Mouse (Mus musculus): ENCODE data around the gene Gm37240. TPM values are rescaled to one million over a fixed set of nuclear protein-coding genes. Genes with fewer than 3 reads are reported as not detected.

Gene Gm37240
- polyA plus RNA-seq, 2 experiments from 2014 or later = 2.9 to 4.3 TPM

DNA sequence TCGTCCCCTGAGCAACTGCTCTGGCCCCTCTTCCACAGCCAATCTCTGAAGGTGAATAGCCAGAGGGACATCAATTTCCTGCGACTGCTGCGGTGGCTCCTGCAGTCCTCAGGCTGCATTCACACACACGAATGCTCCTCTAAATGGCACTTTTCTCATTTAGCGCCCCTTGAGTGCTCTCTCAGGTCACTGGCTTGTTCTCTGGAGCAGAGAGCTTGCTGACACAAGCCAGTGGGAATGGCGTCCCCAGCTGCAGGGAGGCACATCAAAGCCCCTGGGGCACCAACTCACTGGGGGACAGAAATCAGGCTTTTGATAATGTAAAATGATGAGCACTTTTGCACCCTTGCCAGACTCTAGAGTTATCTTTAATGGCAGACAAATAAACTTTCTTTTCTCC is 654.5 kb downstream of the Gm37240 start:
- ATAC-seq = no peak

DNA sequence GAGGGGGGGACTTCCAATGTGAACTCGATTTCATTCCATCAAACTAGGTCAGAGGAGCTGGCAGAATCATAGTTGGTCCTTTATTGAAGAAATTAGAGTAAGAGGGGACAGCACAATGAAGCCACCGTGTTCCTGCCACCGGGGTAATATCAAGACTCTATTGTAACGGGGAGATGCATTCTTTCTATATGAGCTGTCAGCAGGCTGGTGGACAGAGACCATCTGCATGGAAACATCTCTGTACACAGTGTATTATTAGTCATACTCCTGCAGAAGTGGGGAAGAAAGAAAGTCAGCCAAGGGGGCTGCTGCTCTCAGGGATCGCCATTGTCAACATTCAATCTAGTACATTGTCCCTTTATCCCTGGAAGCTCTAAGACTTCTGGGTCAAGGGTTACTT is 665.3 kb downstream of the Gm37240 start:
- ATAC-seq = no peak

DNA sequence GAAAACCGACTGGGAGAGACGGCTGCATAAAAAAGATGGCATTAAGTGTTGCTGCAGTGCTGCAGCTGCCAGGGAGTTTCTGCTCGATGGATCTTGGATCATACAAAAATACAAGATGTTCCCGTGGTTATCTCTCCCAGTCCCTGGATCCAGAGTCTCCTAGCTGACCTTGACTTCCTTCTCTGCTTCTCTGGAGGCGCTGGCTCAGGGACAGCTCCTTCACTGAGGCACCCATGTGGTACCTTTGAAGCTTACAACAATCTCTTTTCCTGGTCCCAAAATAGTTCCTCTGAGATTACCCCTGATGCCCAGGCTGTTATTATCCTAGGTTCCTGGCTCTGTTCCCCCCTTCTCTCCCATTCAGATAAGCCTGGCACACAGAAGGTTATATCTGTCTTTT is 672.4 kb downstream of the Gm37240 start:
- ATAC-seq = no peak

DNA sequence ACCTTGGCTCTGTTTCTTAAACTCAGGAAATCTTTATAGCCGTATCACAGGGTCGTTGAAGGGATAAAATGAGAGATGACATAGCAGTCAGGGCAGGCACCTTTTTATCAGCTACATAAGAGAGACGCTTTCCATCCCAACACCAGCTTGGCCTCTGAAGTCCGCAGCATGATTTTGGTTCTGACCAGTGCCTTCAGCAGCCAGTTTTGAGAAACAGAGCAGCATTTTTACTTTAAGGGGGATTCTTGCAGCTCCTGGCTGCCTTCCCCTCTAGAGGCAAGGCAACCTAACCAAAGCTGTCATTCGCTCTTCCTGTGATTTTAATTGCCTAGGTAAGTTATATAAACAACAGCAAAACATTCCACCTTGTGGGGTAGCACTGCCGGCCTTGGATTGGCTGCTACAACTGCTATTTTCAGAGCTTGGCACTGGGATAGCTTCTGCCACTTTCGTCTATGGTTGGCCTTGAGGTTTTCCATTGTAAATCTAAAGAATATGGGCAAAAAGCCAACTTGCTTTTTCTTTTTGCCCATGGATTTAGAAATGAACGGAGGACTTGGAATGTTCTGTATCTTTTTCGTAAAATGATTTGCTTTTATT is 674.5 kb downstream of the Gm37240 start:
- no peak for ATAC-seq

DNA sequence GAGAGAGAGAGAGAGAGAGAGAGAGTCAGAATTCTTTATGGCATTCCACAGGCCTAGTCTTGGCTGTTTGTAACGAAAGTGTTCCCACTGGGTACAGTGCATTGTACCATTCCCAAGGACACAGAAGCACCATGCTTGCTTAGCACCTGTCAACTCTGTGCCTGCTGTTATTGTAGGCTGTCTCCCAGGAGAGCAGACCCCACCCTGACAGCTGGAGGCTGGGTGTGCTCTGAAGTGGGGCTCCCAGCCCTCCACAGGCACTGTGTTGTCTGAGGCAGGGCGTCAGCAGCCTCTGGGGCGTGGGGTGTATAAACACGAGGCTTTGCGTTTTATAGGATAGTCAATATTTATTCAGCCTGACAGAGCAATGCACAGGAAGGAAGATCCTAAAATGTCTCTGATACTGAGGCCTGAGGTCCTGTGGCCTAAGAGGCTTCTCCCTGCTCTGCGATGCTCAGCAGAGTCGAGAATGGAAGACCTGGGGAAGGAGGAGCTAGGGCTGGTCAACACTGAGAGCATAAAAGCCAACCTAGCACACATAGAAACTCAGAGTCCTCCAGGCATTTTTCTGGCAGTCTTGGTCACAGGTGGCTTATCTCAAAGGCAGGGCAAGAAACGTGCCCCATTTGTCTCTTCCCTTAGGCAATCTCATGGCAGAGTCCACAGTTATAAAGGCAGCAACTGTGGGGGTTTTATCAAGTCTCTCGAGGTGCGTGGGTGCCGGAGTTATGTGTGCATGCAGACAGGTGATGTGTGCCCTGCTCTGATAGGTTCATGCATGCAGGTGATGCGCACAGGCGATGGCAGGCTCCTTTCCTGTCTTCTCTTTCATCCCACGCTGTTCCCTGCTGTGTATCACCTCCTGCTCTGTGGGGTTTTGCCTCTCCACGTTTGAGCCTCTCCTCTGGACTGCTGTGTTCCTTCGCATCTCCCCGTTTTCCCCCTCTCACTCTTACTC is 677.2 kb downstream of the Gm37240 start:
- ATAC-seq = no peak

DNA sequence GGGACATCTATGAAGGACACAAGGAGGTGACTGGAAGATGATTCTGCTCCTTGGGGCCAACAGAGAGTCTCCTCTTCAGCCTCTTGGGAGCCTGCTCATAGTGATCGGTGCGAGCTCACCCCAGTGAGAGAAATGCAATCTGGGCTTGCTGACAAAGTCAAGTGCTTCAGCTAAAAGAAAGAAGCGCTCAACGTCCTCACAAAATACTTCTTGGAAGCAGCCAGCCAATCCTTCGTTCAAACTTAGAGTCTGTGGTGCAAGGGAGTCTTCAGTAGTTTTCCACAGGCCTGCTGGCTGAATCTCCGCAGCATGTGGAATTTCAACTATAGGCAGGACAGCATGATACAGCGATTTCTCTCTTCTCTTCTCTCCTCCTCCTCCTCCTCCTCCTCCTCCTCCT is 680.8 kb downstream of the Gm37240 start:
- no peak for ATAC-seq

DNA sequence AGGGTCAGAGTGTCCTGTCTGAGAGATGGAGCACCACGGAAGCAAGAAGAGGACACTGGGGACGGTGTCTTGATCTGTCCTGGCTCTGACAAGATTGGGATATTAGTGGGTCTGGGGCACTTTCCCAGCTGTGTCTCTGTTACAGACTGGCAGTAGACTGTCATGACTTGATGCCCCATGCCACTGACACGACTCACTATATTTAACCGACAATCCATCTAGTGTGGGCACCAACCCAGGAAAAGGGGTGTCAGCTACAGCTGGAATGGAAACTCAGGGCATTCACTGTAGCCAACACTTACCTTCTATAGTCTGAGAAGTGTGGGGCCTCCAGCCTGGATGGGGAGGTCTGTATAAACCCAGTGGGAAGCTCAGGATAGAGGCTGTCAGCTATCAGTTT is 681.4 kb downstream of the Gm37240 start:
- ATAC-seq = no peak

DNA sequence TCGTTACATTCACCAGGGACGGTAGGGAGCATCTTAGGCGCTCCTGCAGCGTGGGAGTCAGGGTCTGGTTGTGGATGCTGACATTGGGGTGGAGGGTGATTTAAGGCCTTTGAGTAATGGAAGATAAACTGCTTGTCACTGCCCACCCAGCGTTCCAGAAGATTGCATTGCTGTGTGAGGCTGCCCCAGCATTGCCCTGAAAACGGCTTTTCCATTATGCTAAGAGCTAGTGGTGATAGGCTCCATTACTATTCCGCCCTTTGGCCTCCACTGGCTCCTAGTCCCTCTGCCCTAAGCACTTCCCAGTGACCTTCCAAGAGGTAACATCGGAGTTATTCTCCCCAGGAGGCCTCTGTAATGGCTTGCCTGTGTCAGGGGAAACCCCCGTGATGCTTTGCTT is 683.7 kb downstream of the Gm37240 start:
- no peak for ATAC-seq

DNA sequence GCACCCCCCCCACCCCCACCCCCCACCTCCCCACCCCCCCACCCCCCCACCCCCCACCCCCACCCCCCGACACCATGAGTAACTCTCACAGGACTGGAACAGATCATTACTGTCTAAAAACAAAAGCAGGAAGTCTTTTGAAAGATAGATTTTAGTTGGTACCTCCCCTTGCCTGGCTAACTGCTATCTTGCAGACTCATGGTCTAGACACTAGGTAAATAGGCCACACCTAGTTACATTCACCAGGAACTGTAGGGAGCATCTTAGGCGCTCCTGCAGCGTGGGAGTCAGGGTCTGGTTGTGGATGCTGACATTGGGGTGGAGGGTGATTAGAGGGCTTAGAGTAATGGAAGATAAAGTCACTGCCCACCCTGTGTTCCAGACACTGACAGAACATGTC is 684.6 kb downstream of the Gm37240 start:
- peak; percentile 63 for ATAC-seq

DNA sequence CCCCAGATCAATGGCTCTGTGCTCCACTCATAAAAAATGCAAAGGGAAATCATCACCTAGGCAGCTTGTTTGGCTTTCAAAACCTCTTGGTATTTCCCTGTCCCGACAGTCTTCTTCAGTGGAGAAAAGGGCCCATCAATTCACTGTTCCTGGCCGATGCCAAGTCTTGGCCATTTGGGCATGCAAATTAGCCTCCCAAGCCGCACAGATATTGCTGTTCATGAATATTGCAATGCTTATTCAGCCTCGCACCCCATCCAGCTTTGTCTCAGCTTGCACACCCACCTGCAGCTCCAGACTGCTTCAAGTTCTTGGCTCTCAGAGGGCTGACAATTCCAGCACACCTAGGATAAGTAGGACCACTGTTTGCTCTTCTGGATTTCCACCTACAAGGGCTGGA is 685.5 kb downstream of the Gm37240 start:
- no peak for ATAC-seq

DNA sequence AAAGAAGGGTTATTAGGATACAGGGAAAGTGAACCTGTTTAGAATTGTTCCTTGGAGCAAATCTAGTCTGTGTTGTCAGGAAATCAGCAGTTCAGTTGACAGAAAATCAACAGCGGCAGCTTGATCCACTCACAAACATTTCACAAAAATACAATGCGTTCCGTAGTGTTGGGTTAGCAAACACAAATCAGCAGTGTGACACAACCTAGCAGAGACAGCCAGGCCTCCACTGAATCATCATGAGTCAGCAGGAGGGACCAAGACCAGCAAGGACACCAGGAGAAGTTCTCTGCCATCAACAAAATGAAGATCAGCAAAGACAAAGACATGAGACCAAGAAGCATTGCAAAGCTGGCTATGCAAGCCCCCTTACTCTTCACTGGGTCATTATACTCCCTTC is 688.8 kb downstream of the Gm37240 start:
- ATAC-seq = no peak

DNA sequence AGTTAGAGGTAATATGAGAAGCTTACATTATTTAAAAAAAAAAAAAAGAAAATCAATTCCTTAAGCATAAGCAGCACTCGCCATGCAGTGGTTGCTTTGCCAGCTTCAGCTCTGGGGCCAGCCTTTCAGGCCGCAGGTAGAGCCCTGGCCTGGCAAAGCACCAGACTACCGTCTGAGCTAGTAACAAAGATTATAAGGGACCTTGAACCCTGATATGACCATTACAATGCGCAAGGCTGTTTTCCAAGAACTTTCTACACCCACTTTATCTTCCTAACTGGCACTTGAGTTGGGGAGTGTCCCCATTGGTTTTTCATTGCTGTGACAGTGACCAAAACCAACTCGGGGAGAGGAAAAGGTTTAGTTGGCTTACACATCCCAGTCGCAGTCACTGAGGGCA is 690.2 kb downstream of the Gm37240 start:
- no peak for ATAC-seq

DNA sequence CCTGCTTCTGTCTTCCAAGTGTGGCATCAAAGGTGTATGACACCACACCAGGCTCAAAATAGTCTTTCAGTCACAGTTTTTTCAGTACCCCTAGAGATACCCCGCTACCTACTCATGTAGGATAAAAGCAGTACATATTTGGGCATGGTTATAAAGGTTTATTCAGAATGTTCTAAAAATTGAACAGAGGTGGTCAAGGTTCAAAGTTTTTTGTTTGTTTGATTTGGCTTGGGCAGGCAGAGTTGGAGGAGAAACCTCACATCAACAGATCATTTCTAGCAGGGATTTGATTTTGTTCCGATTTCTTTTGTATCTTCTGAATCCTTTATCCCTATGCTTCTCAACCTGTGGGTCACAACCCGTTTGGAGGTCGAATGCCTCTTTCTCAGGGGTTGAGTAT is 690.7 kb downstream of the Gm37240 start:
- no peak for ATAC-seq

DNA sequence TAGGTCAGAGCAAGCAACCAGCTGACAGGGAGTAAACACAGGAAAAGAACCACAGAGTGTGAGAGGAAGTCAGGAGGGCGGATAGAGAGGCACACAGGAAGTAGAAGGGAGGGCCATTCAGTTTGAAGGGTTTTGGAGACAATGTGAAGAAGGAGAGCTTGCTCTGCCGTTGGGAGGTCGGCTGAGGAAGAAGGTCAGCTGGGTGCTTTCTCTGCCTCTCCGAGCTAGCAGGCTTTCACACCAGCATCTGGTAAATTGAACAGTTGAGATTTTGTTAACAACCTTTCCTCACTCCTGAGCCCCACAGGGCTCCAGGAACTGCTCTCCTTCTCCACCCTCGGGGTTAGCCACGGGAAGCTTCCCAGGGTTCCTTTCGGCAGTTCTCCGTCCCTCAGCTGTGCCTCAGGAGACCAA is 692.2 kb downstream of the Gm37240 start:
- ATAC-seq = peak; percentile 96

DNA sequence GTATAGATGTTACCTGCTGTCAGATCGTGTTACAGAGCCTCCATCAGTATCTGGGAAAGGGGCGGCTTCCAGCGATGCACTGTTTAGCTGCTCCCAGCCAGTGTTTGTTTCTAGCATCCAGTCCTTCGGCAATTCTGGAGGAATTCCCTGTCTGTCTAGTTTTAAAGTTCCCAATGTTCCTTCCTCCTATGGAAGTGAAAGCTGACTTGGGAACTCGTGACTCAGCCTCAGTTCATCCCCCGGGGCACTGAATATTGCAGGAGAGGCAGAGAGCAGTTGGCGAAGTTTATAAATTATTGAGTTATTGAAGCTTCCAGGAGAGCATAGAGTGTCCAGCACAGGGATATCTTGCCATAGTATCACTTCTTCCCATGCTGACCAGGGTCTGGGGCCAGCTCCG is 697.5 kb downstream of the Gm37240 start:
- ATAC-seq = no peak

DNA sequence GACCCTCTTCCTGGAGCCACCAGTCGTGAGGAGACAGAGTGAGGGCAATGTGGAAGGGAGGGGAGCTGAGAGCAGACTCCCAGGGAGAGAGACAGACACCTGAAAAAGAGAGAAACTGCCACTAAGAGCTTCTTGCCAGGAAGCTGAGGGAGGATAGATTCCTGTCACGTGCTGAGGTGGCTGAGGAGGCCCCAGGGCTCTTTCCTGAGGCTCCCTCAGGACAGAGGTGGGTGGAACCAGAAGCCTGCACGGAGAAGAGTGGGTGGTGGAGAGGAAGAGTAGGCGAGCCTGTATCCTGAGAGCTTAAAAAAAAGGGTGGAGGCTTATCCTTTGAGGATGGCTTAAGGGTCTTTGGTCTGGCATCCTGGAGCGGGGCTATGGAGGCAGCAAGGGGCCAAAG is 699.0 kb downstream of the Gm37240 start:
- ATAC-seq = peak; percentile 36

DNA sequence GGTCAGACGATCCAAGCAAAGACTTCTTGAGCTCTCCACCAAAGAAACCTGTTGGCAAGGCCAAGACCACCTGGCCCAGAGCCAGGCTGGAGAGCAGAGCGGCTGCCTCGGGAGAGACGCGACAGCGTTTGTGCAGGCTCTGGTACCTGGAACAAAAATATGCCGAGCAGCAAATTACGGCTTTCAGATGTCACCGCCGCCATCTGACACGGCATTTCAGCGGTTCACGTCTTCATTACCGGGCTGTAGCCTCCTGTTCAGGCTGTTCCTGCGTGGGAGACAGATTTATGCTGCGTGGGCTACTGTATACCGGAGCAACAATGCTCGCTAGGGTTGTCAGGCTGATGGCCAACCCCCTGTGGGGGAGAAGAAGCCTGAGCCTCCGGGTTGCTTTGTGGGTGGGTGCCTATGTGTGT is 700.6 kb downstream of the Gm37240 start:
- no peak for ATAC-seq

DNA sequence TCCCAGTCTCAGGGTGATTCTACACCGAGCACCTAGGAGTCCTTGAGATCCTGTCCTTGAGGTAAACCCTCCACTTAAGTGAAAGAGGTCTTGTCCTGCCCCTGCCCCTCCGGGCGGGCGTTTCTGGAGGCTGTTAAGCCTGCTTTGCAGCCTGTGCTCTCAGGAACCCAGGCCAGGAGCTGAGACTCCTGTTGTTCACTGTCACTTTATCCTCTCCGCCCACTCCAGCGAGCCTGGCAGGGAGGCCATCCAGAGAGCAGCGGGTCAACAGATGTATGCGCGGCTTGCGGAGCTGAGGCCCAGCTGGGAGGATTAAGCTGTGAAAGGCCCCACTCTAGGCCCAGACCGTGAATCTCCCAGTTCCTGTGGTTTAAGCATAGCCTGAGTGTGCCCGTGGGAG is 701.5 kb downstream of the Gm37240 start:
- no peak for ATAC-seq

DNA sequence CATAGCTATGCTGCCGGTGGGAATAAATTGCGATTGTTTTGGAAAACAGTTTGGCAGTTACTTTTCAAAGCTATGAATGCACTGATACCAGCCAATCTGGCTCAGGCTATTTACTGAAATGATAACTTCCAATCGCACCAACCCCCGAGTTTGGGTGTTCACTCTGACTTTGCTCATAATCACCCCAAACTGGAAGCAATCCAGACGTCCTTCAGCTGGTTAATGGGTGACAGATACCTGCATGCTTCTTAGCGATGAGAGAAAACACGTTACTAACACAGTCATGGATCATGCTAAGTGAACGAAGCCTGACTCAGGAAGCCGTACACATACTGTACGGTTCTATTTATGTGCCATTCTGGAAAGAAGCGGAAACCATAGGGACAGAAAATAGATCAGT is 702.4 kb downstream of the Gm37240 start:
- ATAC-seq = no peak

DNA sequence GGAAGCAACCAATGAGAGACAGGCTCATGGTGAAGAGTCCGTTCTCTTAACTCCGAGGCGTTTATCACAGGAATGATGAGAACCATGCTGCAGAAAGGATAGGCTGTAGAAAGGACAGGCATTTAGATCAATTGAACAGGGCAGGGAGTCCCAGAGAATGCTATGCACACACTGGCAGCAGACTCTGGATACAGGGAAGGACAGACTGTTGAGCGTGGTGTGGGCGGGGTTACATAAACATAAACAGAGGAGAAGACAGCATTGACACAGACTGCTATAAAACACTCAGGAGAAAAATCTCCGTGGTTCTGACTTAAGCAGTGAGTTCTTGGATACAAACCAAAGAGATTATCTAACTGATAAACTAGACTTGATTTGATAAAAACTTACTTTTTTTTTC is 703.2 kb downstream of the Gm37240 start:
- ATAC-seq = no peak

DNA sequence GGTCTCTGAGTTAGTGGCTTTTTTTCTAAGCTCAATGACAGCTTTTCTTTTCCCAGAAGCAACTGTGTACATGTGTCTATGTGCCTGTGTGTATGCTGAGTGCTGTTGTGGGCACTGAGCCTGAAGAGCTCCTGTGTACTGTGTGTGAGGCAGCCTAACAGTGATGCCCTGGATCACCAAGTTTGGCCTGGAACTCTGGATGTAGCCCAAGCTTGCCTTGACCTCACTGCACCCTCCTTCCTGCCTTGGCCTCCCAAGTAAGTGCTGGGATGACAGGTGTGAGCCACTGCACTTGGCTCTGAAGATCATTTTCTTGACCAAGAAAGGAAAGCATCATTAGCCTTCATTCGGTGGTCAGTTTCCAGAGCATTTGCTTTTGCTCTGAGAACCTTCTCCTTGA is 710.6 kb downstream of the Gm37240 start:
- ATAC-seq = no peak

DNA sequence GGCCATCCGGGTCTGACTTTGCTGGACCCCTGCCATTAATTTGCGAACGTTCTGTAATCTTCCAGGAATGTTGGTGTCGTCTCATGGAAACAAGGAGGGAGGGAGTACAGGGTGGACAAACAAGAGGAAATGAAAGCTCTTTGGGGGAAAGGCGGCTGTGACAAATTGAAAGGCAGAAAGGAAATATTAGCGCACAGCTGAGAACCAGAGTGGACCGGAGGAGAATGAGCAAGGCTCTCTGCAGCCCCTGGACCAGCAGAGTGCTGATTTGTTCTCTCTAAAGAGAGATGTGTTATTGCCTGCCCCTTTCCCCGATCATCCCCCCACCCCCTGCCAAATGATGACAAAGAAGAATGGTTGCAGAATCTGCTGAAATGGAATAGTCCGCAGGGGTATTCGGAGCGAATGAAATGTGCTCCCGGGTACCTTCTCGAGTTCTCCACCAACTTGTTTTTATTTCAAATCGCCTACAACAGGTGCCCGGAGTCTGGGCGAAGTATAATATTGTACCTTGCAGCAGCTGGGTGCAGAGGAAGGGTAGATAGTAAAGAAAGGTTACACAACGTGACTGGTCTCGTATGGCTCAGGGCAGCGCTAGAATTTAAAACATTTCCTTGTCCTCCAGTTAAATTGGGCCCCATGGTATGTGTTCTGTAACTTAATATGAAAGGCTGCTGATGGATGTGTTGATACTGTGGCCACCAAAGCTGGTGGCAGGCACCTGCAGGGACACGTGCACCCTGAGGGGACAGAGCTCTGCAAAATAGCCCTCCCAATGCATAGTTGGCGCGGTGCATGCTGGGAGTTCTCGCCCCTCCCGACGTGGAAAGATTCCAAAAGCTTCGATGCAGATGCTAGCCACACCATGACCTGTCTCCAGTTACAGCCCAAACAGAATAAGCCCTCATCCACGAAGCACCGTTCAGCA is 712.5 kb downstream of the Gm37240 start:
- no peak for ATAC-seq

DNA sequence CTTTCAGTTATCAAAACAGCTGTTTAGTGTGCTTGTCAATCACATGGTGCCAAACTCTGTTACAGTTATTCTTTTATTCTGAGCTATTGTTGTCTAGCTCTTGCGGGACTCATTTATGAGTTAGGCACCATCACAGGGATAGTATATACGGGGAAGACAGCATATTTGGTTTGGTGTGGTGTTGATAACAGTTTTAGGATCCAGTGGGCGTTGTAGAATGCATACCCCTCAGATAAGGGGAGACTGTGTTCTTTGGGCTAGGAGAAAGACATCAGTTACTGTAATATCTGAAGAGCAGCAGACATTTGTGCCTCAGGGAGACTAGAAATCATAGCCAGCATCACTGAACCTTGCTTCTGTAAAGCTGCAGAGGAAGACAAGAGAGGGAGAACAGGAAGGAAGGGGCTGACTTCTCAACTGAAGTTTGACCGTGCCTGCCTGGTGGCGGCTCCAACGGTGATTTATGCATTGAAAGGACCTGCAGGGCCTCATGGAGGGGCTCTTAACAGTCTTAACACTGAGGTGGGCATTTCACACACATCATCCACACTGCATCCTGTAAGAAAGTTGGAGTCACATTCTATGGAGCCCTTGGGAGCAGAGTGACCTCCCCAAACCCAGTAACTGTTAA is 713.8 kb downstream of the Gm37240 start:
- ATAC-seq = no peak

Measured in activated CD4-positive, CD25-positive, alpha-beta regulatory T cell, adult 4 months (primary cell).